Mouse (Mus musculus) retina, adult 2 months (tissue): ENCODE measurements around the gene Hspd1.

Experiments used
- DNase-seq: peaks from one replicate; pipeline ENCODE4 v3.0.0-alpha.2; 2012; ENCODE audit warnings: low read depth, low spot score

Hspd1 gene

GRCm38 (mm10) chr1:55042246-55042645, 45.8 kb downstream of the Hspd1 start:
- no peak for DNase-seq

- DNase-seq: no peak
Measured at GRCm38 (mm10) chr1:55041691-55042090, 46.4 kb downstream of the Hspd1 start.

- no peak for DNase-seq
Measured at GRCm38 (mm10) chr1:55039944-55040343, 48.1 kb downstream of the Hspd1 start.

GRCm38 (mm10) chr1:55031026-55031779, 56.8 kb downstream of the Hspd1 start:
- DNase-seq: no peak

GRCm38 (mm10) chr1:55029446-55029845, 58.6 kb downstream of the Hspd1 start:
- no peak for DNase-seq

- DNase-seq: no peak
Measured at GRCm38 (mm10) chr1:55028512-55029249, 59.4 kb downstream of the Hspd1 start.

GRCm38 (mm10) chr1:55027966-55028365, 60.1 kb downstream of the Hspd1 start:
- no peak for DNase-seq
